Comparison of ENCODE assay signal across 23 mouse cellular contexts in genomic region chr10:76363233-76363632, GRCm38 (mm10). TPM values are rescaled to one million over a fixed set of nuclear protein-coding genes. Genes with fewer than 3 reads are reported as not detected.
DNase-seq lines count a peak whose midpoint lies in the region; ATAC-seq and TF ChIP-seq lines count a peak whose summit lies in the region.
"Had no signal": no experiment of that assay in that cellular context is flagged by ENCODE, and none has a peak within 500 bp of the region (broad histone marks: within the 10 kb centered on the region; RNA-seq: fewer than 3 reads in every experiment).

No protein-coding gene starts in this region.

- no peak overlapping the region for H3K27ac ChIP-seq in forebrain, embryonic 13.5 days
- H3K27ac ChIP-seq in forebrain, embryonic 10.5 days = no peak overlapping the region
- H3K27ac ChIP-seq in hindbrain, postnatal 0 days = no peak overlapping the region
- no peak overlapping the region for H3K27ac ChIP-seq in hindbrain, embryonic 10.5 days
- H3K27ac ChIP-seq in neural tube, embryonic 13.5 days (replicated peaks) = no peak overlapping the region
- H3K27ac ChIP-seq in neural tube, embryonic 15.5 days (replicated peaks) = no peak overlapping the region; the same call in 1 of the 2 replicates
- H3K27ac ChIP-seq in limb, embryonic 14.5 days (replicated peaks; ENCODE audit: low read depth, low read length) = 0 out of 2 replicates have a peak overlapping the region, but pooled peaks have one; percentile 33
- H3K27ac ChIP-seq: heart, embryonic 15.5 days; kidney, postnatal 0 days; liver, embryonic 13.5 days had no signal

- no peak overlapping the region for H3K4me3 ChIP-seq in forebrain, embryonic 13.5 days
- no peak overlapping the region for H3K4me3 ChIP-seq in forebrain, embryonic 10.5 days
- H3K4me3 ChIP-seq in hindbrain, postnatal 0 days (ENCODE audit: low read length) = no peak overlapping the region
- H3K4me3 ChIP-seq in hindbrain, embryonic 10.5 days = no peak overlapping the region
- no peak overlapping the region for H3K4me3 ChIP-seq in neural tube, embryonic 13.5 days
- H3K4me3 ChIP-seq in neural tube, embryonic 15.5 days (replicated peaks) = no peak overlapping the region
- no peak overlapping the region for H3K4me3 ChIP-seq in limb, embryonic 14.5 days (replicated peaks; ENCODE audit: low read length)
- H3K4me3 ChIP-seq: heart, embryonic 15.5 days; liver, embryonic 13.5 days had no signal

- H3K4me2 ChIP-seq in forebrain, embryonic 13.5 days = no peak overlapping the region
- no peak overlapping the region for H3K4me2 ChIP-seq in hindbrain, postnatal 0 days (ENCODE audit: low read depth, low read length)
- H3K4me2 ChIP-seq in neural tube, embryonic 13.5 days = no peak overlapping the region
- H3K4me2 ChIP-seq in neural tube, embryonic 15.5 days = no peak overlapping the region
- H3K4me2 ChIP-seq in limb, embryonic 14.5 days (replicated peaks; ENCODE audit: low read depth, low read length, severe bottlenecking) = no peak overlapping the region
- H3K4me2 ChIP-seq: heart, embryonic 15.5 days; liver, embryonic 13.5 days had no signal

- peak; percentile 61 for ATAC-seq in forebrain, embryonic 13.5 days
- 0 out of 2 replicates have a peak, but pooled peaks have one; percentile 18 for ATAC-seq in hindbrain, postnatal 0 days
- ATAC-seq in neural tube, embryonic 13.5 days (ENCODE audit: low read depth) = peak; percentile 50; the same call in 1 of the 2 replicates
- ATAC-seq in neural tube, embryonic 15.5 days (ENCODE audit: low FRiP score) = no peak
- ATAC-seq in limb, embryonic 14.5 days (ENCODE audit: low FRiP score, low read depth) = peak; percentile 41
- ATAC-seq: CD4-positive, CD25-positive, alpha-beta regulatory T cell, adult 4 months had no signal

- peaks cover 7% of the 10 kb centered on the region; the same call in 1 of the 2 replicates for H3K4me1 ChIP-seq in forebrain, embryonic 13.5 days
- no peaks in the 10 kb centered on the region for H3K4me1 ChIP-seq in forebrain, embryonic 10.5 days
- H3K4me1 ChIP-seq in hindbrain, postnatal 0 days (ENCODE audit: insufficient read depth, low read length) = no peaks in the 10 kb centered on the region
- H3K4me1 ChIP-seq in hindbrain, embryonic 10.5 days (replicated peaks) = no peaks in the 10 kb centered on the region
- H3K4me1 ChIP-seq in neural tube, embryonic 13.5 days (replicated peaks) = peaks cover 6% of the 10 kb centered on the region; the same call in 1 of the 2 replicates
- no peaks in the 10 kb centered on the region for H3K4me1 ChIP-seq in neural tube, embryonic 15.5 days
- no peaks in the 10 kb centered on the region; the same call in 1 of the 2 replicates for H3K4me1 ChIP-seq in limb, embryonic 14.5 days (ENCODE audit: control insufficient read depth, insufficient read depth, low read length)
- H3K4me1 ChIP-seq: liver, embryonic 13.5 days had no signal

- no peak for TF ChIP-seq POLR2A in limb, embryonic 14.5 days (IDR thresholded peaks at IDR 0.05; ENCODE audit: borderline replicate concordance, extremely low read depth, insufficient read depth, insufficient read length)

- WGBS in forebrain, embryonic 13.5 days = 26% methylated on average over 3 of the region's 3 CpGs
- 87% methylated on average over 3 of the region's 3 CpGs for WGBS in forebrain, embryonic 10.5 days
- WGBS in hindbrain, postnatal 0 days = 34% methylated on average over 3 of the region's 3 CpGs
- WGBS in hindbrain, embryonic 10.5 days = 88% methylated on average over 3 of the region's 3 CpGs
- WGBS in neural tube, embryonic 13.5 days = 47% methylated on average over 3 of the region's 3 CpGs
- 46% methylated on average over 3 of the region's 3 CpGs for WGBS in neural tube, embryonic 15.5 days
- 45% methylated on average over 3 of the region's 3 CpGs for WGBS in limb, embryonic 14.5 days

- no peak overlapping the region for H3K9ac ChIP-seq in forebrain, embryonic 13.5 days
- no peak overlapping the region for H3K9ac ChIP-seq in hindbrain, postnatal 0 days (replicated peaks; ENCODE audit: low read length)
- H3K9ac ChIP-seq in neural tube, embryonic 13.5 days = no peak overlapping the region
- no peak overlapping the region for H3K9ac ChIP-seq in neural tube, embryonic 15.5 days (replicated peaks)
- no peak overlapping the region for H3K9ac ChIP-seq in limb, embryonic 14.5 days (ENCODE audit: low read depth, low read length, severe bottlenecking)
- H3K9ac ChIP-seq: heart, embryonic 15.5 days; liver, embryonic 13.5 days had no signal

- H3K27me3 ChIP-seq in forebrain, embryonic 13.5 days = no peaks in the 10 kb centered on the region
- H3K27me3 ChIP-seq in forebrain, embryonic 10.5 days (ENCODE audit: poor library complexity, severe bottlenecking) = no peaks in the 10 kb centered on the region
- no peaks in the 10 kb centered on the region for H3K27me3 ChIP-seq in hindbrain, postnatal 0 days (ENCODE audit: insufficient read depth, low read length)
- no peaks in the 10 kb centered on the region for H3K27me3 ChIP-seq in hindbrain, embryonic 10.5 days (ENCODE audit: insufficient read depth, poor library complexity, severe bottlenecking)
- H3K27me3 ChIP-seq in neural tube, embryonic 13.5 days = no peaks in the 10 kb centered on the region
- no peaks in the 10 kb centered on the region for H3K27me3 ChIP-seq in neural tube, embryonic 15.5 days (replicated peaks)
- no peaks in the 10 kb centered on the region for H3K27me3 ChIP-seq in limb, embryonic 14.5 days (ENCODE audit: control insufficient read depth, insufficient read depth, low read length)
- H3K27me3 ChIP-seq: heart, embryonic 15.5 days; liver, embryonic 13.5 days had no signal

- H3K9me3 ChIP-seq in forebrain, embryonic 13.5 days (replicated peaks) = no peaks in the 10 kb centered on the region
- no peaks in the 10 kb centered on the region for H3K9me3 ChIP-seq in forebrain, embryonic 10.5 days
- H3K9me3 ChIP-seq in hindbrain, postnatal 0 days (ENCODE audit: low read length) = no peaks in the 10 kb centered on the region
- no peaks in the 10 kb centered on the region for H3K9me3 ChIP-seq in hindbrain, embryonic 10.5 days
- no peaks in the 10 kb centered on the region for H3K9me3 ChIP-seq in neural tube, embryonic 13.5 days
- H3K9me3 ChIP-seq in neural tube, embryonic 15.5 days (replicated peaks) = no peaks in the 10 kb centered on the region
- no peaks in the 10 kb centered on the region for H3K9me3 ChIP-seq in limb, embryonic 14.5 days (ENCODE audit: control insufficient read depth, low read length)
- H3K9me3 ChIP-seq: heart, embryonic 15.5 days; liver, embryonic 13.5 days had no signal

- peaks cover 37% of the 10 kb centered on the region for H3K36me3 ChIP-seq in forebrain, embryonic 13.5 days (ENCODE audit: poor library complexity, severe bottlenecking)
- peaks cover 79% of the 10 kb centered on the region for H3K36me3 ChIP-seq in forebrain, embryonic 10.5 days (replicated peaks)
- H3K36me3 ChIP-seq in hindbrain, postnatal 0 days (ENCODE audit: insufficient read depth, low read length) = peaks cover 8% of the 10 kb centered on the region; the same call in 1 of the 2 replicates
- peaks cover 80% of the 10 kb centered on the region for H3K36me3 ChIP-seq in hindbrain, embryonic 10.5 days
- H3K36me3 ChIP-seq in neural tube, embryonic 13.5 days = peaks cover 34% of the 10 kb centered on the region
- H3K36me3 ChIP-seq in neural tube, embryonic 15.5 days = peaks cover 20% of the 10 kb centered on the region
- peaks cover 36% of the 10 kb centered on the region for H3K36me3 ChIP-seq in limb, embryonic 14.5 days (ENCODE audit: control insufficient read depth, insufficient read depth, low read length)

- DNase-seq in forebrain, embryonic 10.5 days (ENCODE audit: extremely low spot score, low spot score) = no peak
- peak; percentile 30 for DNase-seq in hindbrain, postnatal 0 days (ENCODE audit: low spot score)
- no peak for DNase-seq in hindbrain, embryonic 10.5 days (ENCODE audit: low spot score)
- peak; percentile 62 for DNase-seq in limb, embryonic 14.5 days (ENCODE audit: low spot score)
- no peak for DNase-seq in adrenal gland, postnatal 10 days
- DNase-seq: adrenal gland, postnatal 36 days; cerebellum, adult 11 months; cerebellum, adult 9-11 months; kidney, adult 2 months; layer of hippocampus, adult 9-11 months; liver, embryonic 13.5 days; lung, adult 2 months; lung, postnatal 14 days; right cerebral cortex, adult 18-20 months; right cerebral cortex, postnatal 4 days; thymus, adult 18-20 months; thymus, postnatal 36 days had no signal

- TF ChIP-seq CTCF in hindbrain, postnatal 0 days (IDR thresholded peaks at IDR 0.05; ENCODE audit: low read depth) = no peak

RNA-seq across cellular contexts. Expression of gene Dip2a, which starts 18.1 kb away (rescaled TPM):
- polyA plus RNA-seq in forebrain, embryonic 13.5 days (2015; fragmentation: Nextera tagmentation; extraction: Ambion mirVana) = 10.2 and 10.4 TPM in 2 replicates
- 5.3 and 7.1 TPM in 2 replicates for polyA plus RNA-seq in forebrain, embryonic 10.5 days (2016; fragmentation: Nextera tagmentation; extraction: Ambion mirVana)
- total RNA-seq in hindbrain, postnatal 0 days (2014; rRNA removed) = 54.3 and 65.2 TPM in 2 replicates
- polyA plus RNA-seq in hindbrain, postnatal 0 days (2015; fragmentation: Nextera tagmentation; extraction: Ambion mirVana) = 12.6 TPM in 2 replicates
- 6.0 and 8.2 TPM in 2 replicates for polyA plus RNA-seq in hindbrain, embryonic 10.5 days (2016; fragmentation: Nextera tagmentation; extraction: Ambion mirVana)
- polyA plus RNA-seq in neural tube, embryonic 13.5 days (2015; fragmentation: Nextera tagmentation; extraction: Ambion mirVana) = 13.7 and 15.0 TPM in 2 replicates
- polyA plus RNA-seq in neural tube, embryonic 15.5 days (2015; fragmentation: Nextera tagmentation; extraction: Ambion mirVana) = 16.8 and 19.7 TPM in 2 replicates
- polyA plus RNA-seq in limb, embryonic 14.5 days (2012; rRNA removed) = 32.2 and 37.1 TPM in 2 replicates
- 8.3 TPM in 2 replicates for polyA plus RNA-seq in limb, embryonic 14.5 days (2014; fragmentation: Nextera tagmentation; extraction: Ambion mirVana)
- total RNA-seq in adrenal gland, postnatal 10 days (2021) = 10 to 100 TPM; 30.8 to 39.4 TPM

Comparison
In these comparisons a context has a peak if more than half of its experiments do, and no peak if none do; other contexts are left out.
1. DNase-seq: peak in hindbrain, postnatal 0 days (single experiment) and limb, embryonic 14.5 days (single experiment); none in forebrain, embryonic 10.5 days (single experiment), hindbrain, embryonic 10.5 days (single experiment) and adrenal gland, postnatal 10 days (single experiment).